Mouse (Mus musculus) neural tube, embryonic 11.5 days (tissue): Measurements from ENCODE around the gene Slc16a9. TPM values are rescaled to one million over a fixed set of nuclear protein-coding genes. Genes with fewer than 3 reads are reported as not detected.

Experiments
- ATAC-seq: fragments of 200-750 bp; cut with Nextera tagmentation; 2 replicates; pipeline ENCODE4 v1.8.0; 2017; ENCODE audit warnings: moderate number of reproducible peaks, mild to moderate bottlenecking, moderate TSS enrichment, moderate library complexity; ENCODE audit not compliant: insufficient read depth, low FRiP score, low TSS enrichment
- DNase-seq: peaks from one replicate; pipeline ENCODE4 v3.0.0-alpha.2; 2015; ENCODE audit warnings: low spot score
- H3K27ac ChIP-seq: fragments of 300-500 bp; sonication (generic); 2 replicates; pipeline ENCODE4 v1.5.1; 2014; ENCODE audit warnings: low read depth, mild to moderate bottlenecking, low read length
- H3K27me3 ChIP-seq: fragments of 300-500 bp; sonication (generic); 2 replicates; pipeline ENCODE4 v1.6.1; 2014; ENCODE audit warnings: mild to moderate bottlenecking, low read length, mixed read lengths; ENCODE audit not compliant: control insufficient read depth, insufficient read depth
- H3K36me3 ChIP-seq: fragments of 300-500 bp; sonication (generic); 2 replicates; pipeline ENCODE4 v1.6.1; 2014; ENCODE audit warnings: mild to moderate bottlenecking, low read length, moderate library complexity, mixed read lengths; ENCODE audit not compliant: control insufficient read depth, insufficient read depth
- H3K4me1 ChIP-seq: fragments of 300-500 bp; sonication (generic); 2 replicates; pipeline ENCODE4 v1.6.1; 2014; ENCODE audit warnings: low read length, mixed read lengths; ENCODE audit not compliant: control insufficient read depth, insufficient read depth
- H3K4me2 ChIP-seq: fragments of 300-500 bp; sonication (generic); 2 replicates; pipeline ENCODE4 v1.6.1; 2014; ENCODE audit warnings: low read depth, mild to moderate bottlenecking, moderate library complexity
- H3K4me3 ChIP-seq: fragments of 300-500 bp; sonication (generic); 2 replicates; pipeline ENCODE4 v1.5.1; 2014; ENCODE audit warnings: low read depth, low read length
- H3K9ac ChIP-seq: fragments of 300-500 bp; sonication (generic); 2 replicates; pipeline ENCODE4 v1.6.1; 2014; ENCODE audit warnings: mild to moderate bottlenecking, low read length
- H3K9me3 ChIP-seq: fragments of 300-500 bp; sonication (generic); 2 replicates; pipeline ENCODE4 v1.6.1; 2016; ENCODE audit warnings: low read length; ENCODE audit not compliant: control insufficient read depth
- WGBS: fragments of 180-500 bp; shearing (Covaris S2); extraction: QIAGEN DNeasy Blood & Tissue Kit; methylation state at CpG from one replicate; pipeline ENCODE4 v1.1.7; 2014; 5-methylcytosine and 5-hydroxymethylcytosine counted together
- polyA plus RNA-seq: library from polyadenylated mRNA; unstranded; fragments of >200 nt; fragmentation: Nextera tagmentation; extraction: Ambion mirVana; gene quantifications from 2 replicates; pipeline ENCODE4 v1.2.1, GENCODE M21; 2014

Slc16a9 gene
- polyA plus RNA-seq, 1 experiment from 2014 or later = 0.69 TPM

DNA sequence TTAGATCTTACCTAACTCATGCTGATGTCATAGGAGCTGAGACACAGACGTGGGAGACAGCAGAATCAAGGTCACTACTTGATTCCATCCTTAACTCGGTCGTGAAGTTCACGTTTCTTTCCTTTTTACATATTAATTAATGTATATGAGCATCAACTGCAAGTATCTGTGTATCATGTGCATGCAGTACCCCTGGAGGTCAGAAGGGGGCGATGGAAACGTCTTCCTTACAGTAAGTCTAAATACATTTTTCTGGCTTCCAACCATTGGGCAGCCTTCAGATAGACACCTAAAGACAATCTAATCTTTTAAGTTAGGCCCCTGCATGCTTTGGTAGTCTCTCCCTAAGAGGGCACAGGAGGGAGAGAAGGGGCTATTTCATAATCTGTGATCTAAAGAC lies 58.3 kb downstream of the Slc16a9 start:
- Histone ChIP-seq H3K9me3 (no peaks in the 10 kb centered on the region), H3K27ac (no peak overlapping the region), H3K4me3 (no peak overlapping the region), H3K9ac (no peak overlapping the region), H3K4me1 (no peaks in the 10 kb centered on the region), H3K27me3 (no peaks in the 10 kb centered on the region), H3K36me3 (no peaks in the 10 kb centered on the region), H3K4me2 (no peak overlapping the region)
- WGBS = 79% methylated on average over 6 of the region's 6 CpGs
- DNase-seq = no peak
- ATAC-seq = no peak

DNA sequence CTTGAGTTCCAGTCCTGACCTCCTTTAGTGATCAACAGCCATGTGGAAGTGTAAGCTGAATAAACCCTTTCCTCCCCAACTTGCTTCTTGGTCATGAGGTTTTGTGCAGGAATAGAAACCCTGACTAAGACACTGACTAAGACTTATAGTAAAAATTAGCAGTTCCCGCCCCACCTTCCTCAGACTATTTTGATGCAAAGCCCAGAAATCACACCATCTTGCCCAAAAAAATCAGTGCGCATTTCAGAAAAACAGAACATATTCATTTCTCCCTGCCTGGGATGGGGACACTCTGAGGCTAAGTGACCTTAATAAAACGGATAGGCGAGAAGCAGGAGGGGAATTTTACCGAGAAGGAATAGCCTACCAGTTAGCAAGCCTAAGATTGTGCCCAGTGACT lies 60.8 kb downstream of the Slc16a9 start:
- WGBS = 79% methylated on average over 5 of the region's 5 CpGs
- Histone ChIP-seq H3K4me3 (no peak overlapping the region), H3K4me2 (no peak overlapping the region), H3K36me3 (no peaks in the 10 kb centered on the region), H3K9me3 (no peaks in the 10 kb centered on the region), H3K9ac (no peak overlapping the region), H3K27ac (no peak overlapping the region), H3K4me1 (no peaks in the 10 kb centered on the region), H3K27me3 (no peaks in the 10 kb centered on the region)
- no peak for DNase-seq
- no peak for ATAC-seq

DNA sequence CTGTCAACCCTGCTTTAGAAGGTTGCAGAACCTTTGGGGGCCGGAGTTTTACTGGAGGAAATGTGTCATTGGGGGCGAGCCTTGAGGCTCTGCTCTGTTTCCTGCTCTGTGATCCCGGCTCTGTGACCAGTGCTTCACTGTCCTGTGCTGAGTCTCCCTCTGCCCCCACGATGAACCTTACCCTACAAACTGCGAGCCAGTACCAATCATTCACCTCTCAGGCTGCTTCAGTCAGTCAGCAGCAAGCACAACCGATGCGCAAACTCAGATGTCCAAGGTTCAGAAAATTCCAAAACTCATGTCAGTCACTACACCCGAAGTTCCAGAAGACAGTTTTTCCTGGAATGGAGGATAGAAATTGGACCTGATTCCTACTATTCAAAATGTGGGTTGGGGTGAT lies 64.5 kb downstream of the Slc16a9 start:
- 93% methylated on average over 8 of the region's 8 CpGs for WGBS
- Histone ChIP-seq H3K4me2 (no peak overlapping the region), H3K27me3 (no peaks in the 10 kb centered on the region), H3K36me3 (no peaks in the 10 kb centered on the region), H3K4me1 (no peaks in the 10 kb centered on the region), H3K27ac (no peak overlapping the region), H3K9ac (no peak overlapping the region), H3K9me3 (no peaks in the 10 kb centered on the region), H3K4me3 (no peak overlapping the region)
- DNase-seq (no peak), ATAC-seq (no peak)

DNA sequence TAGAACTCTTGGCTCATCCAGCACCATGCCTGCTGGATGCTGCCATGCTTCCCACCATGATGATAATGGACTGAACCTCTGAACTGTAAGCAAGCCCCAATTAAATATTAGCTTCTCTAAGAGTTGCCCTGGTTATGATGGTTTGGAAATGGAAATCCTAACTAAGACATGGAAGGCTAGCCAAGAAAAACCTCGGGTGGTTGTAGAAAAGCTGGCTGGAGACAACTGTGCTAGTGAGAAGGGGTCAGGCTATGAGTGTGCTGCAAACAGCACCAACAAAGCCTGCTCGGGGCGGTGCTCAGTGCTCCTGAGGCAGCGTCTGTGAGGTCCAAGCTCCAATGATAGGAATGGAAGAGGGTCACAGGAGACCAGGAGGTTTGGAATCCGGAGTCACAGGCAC lies 65.7 kb downstream of the Slc16a9 start:
- 80% methylated on average over 5 of the region's 5 CpGs for WGBS
- H3K27me3 ChIP-seq = no peaks in the 10 kb centered on the region
- H3K4me2 ChIP-seq = no peak overlapping the region
- H3K4me1 ChIP-seq = no peaks in the 10 kb centered on the region
- H3K4me3 ChIP-seq = no peak overlapping the region
- no peaks in the 10 kb centered on the region for H3K36me3 ChIP-seq
- H3K9ac ChIP-seq = no peak overlapping the region
- DNase-seq (no peak), ATAC-seq (no peak)
- H3K27ac ChIP-seq = no peak overlapping the region
- H3K9me3 ChIP-seq = no peaks in the 10 kb centered on the region

DNA sequence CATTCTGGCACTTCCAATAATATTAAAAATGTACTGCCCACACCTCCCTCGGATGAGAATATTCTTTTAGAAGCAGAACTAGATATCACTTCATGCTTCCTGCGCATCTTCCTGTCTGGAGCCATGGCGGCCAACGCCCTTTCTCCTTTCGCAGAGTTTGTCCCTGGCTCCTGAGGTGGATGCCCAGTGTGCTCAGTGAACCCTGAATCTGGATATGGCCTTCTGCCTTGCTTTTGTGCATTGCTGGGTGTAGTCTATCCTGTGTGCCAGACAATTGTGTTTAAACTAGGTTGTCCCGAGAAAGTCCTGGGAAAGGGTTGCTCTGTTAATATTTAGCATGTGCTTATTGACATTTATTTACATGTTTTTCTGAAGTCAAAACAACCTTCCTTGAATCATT lies 71.0 kb downstream of the Slc16a9 start:
- H3K4me2 ChIP-seq = no peak overlapping the region

DNA sequence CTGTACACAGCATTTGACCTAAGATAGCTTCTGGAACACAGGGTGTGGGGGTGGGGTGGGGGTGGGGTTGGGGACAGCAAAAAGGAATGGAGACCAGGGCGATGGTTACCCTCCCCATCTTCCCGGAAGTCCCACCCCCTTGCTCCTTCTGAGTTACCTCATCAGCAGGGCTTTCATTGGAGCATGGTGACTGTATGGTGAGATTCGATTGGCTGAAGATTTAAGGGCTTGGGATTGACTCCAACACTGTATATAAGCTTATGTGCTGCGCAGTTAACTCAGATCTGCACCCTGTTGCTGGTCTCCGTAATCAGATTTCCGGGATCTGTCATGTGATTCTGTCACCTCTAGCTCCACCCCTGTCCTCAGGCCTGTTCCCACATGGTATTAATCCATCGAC lies 72.0 kb downstream of the Slc16a9 start:
- Histone ChIP-seq H3K36me3 (no peaks in the 10 kb centered on the region), H3K4me2 (no peak overlapping the region), H3K27ac (no peak overlapping the region), H3K4me3 (no peak overlapping the region), H3K4me1 (no peaks in the 10 kb centered on the region), H3K9ac (no peak overlapping the region), H3K27me3 (no peaks in the 10 kb centered on the region), H3K9me3 (no peaks in the 10 kb centered on the region)
- no peak for DNase-seq
- no peak for ATAC-seq
- 92% methylated on average over 7 of the region's 7 CpGs for WGBS

More for the DNA sequence above, 71.0 kb downstream of the Slc16a9 start:
- no peaks in the 10 kb centered on the region for H3K4me1 ChIP-seq
- 94% methylated on average over 6 of the region's 6 CpGs for WGBS
- H3K27ac ChIP-seq = no peak overlapping the region
- no peak overlapping the region for H3K4me3 ChIP-seq
- no peak overlapping the region for H3K9ac ChIP-seq
- H3K9me3 ChIP-seq = no peaks in the 10 kb centered on the region
- H3K27me3 ChIP-seq = no peaks in the 10 kb centered on the region
- ATAC-seq (no peak), DNase-seq (no peak)
- no peaks in the 10 kb centered on the region for H3K36me3 ChIP-seq

DNA sequence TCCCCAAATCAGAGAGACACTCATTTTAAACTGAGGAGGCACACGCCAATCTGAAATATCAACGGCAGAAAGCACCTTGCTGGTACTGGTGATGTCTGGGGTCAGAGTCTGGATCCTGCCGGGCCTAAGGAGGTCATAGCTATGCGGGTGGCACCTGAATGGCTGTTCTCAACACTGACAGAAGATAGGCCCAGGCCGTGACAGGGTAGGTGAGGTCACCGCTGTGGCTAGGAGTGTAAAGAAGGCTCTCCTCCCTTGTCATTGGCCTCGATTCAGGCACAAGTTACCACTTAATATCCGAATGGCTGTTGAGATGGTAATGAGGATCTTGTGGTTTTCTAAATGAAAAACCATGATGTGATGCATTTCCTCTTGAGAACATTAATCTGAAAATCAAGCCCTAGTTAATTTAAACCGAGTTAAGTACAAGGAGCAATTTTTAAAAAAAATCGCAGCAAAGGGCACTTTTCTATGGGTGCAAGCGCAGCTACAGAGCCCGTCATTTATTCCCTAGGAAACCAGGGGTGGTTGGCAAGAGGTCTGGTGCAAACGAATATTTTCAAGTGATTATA lies 72.6 kb downstream of the Slc16a9 start:
- 90% methylated on average over 13 of the region's 13 CpGs for whole genome bisulfite sequencing
- Histone ChIP-seq H3K27me3 (no peaks in the 10 kb centered on the region), H3K4me1 (no peaks in the 10 kb centered on the region), H3K36me3 (no peaks in the 10 kb centered on the region), H3K4me2 (no peak overlapping the region), H3K9ac (no peak overlapping the region), H3K27ac (no peak overlapping the region), H3K4me3 (no peak overlapping the region), H3K9me3 (no peaks in the 10 kb centered on the region)
- no peak for ATAC-seq
- DNase-seq = no peak

DNA sequence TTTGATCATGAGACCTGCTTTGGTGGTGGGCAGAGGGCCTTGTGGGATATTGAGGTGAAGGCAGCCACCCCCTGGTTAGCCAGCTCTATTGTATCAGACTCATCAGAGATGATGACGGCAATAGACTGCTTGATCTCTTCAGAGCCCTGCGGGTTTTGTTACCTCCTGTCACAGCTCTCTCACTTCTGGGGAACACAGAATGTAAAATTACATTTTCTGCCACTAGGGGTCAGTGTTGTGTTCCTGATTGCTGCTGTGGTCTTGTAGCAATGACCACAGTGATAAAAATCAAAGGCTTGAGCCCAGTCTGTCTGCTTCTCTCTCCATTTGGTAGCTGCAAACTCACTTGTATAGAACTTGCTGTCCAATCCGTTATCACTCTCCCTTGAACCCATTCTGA lies 73.7 kb downstream of the Slc16a9 start:
- Histone ChIP-seq H3K4me1 (no peaks in the 10 kb centered on the region), H3K27me3 (no peaks in the 10 kb centered on the region), H3K4me2 (no peak overlapping the region), H3K36me3 (no peaks in the 10 kb centered on the region), H3K9me3 (no peaks in the 10 kb centered on the region), H3K9ac (no peak overlapping the region), H3K27ac (no peak overlapping the region), H3K4me3 (no peak overlapping the region)
- 2% methylated on average over 3 of the region's 3 CpGs for WGBS
- DNase-seq = peak; percentile 64
- ATAC-seq = peak; percentile 35; the same call in 1 of the 2 replicates

DNA sequence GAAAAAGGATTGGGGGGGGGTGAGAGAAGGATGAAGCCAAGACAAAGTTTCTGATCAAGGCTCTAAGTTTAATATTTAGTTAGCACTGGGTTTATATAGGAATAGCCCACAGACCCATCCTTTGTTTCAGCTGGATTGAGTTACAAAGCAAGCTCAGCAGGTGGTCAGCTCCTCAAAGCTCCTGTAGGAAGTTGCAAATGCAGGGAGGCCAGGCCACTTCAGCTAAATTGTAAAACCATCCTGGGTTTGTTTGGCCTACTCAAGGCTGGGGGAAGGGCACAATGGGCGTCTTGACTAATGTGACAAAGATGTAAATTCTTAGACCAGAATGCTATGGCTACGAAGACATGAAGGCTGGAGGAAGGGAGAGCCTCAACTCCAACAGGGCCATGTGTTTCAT lies 80.6 kb downstream of the Slc16a9 start:
- H3K27me3 ChIP-seq = no peaks in the 10 kb centered on the region
- H3K4me2 ChIP-seq = no peak overlapping the region
- 7% methylated on average over 2 of the region's 2 CpGs for WGBS
- H3K9me3 ChIP-seq = no peaks in the 10 kb centered on the region
- DNase-seq (no peak), ATAC-seq (no peak)
- no peaks in the 10 kb centered on the region for H3K4me1 ChIP-seq
- no peak overlapping the region for H3K4me3 ChIP-seq
- no peak overlapping the region for H3K27ac ChIP-seq
- no peak overlapping the region for H3K9ac ChIP-seq
- no peaks in the 10 kb centered on the region for H3K36me3 ChIP-seq
